Mouse (Mus musculus) intestine, postnatal 0 days (tissue): ENCODE data around the gene Fbxw11. TPM values are rescaled to one million over a fixed set of nuclear protein-coding genes. Genes with fewer than 3 reads are reported as not detected.

Source experiments
- ATAC-seq: fragments of 200-750 bp; cut with Nextera tagmentation; 2 replicates; pipeline ENCODE4 v1.8.0; 2017; ENCODE audit warnings: mild to moderate bottlenecking, moderate TSS enrichment, moderate library complexity
- H3K27ac ChIP-seq: fragments of 300-500 bp; sonication (generic); 2 replicates; pipeline ENCODE4 v1.5.1; 2014; ENCODE audit warnings: mild to moderate bottlenecking, low read depth, low read length, moderate library complexity
- H3K27me3 ChIP-seq: fragments of 300-500 bp; sonication (generic); replicated peaks from 2 replicates; pipeline ENCODE4 v1.6.1; 2014; ENCODE audit warnings: low read length, mixed read lengths; ENCODE audit not compliant: control insufficient read depth, insufficient read depth
- H3K36me3 ChIP-seq: fragments of 300-500 bp; sonication (generic); 2 replicates; pipeline ENCODE4 v1.6.1; 2014; ENCODE audit warnings: mild to moderate bottlenecking, moderate library complexity; ENCODE audit not compliant: control insufficient read depth, insufficient read depth
- H3K4me1 ChIP-seq: fragments of 300-500 bp; sonication (generic); replicated peaks from 2 replicates; pipeline ENCODE4 v1.6.1; 2014; ENCODE audit warnings: antibody characterized with exemption, low read length, mixed read lengths; ENCODE audit not compliant: control insufficient read depth, insufficient read depth
- H3K4me2 ChIP-seq: fragments of 300-500 bp; sonication (generic); replicated peaks from 2 replicates; pipeline ENCODE4 v1.6.1; 2014; ENCODE audit warnings: low read depth, mild to moderate bottlenecking, moderate library complexity
- H3K4me3 ChIP-seq: fragments of 300-500 bp; sonication (generic); 2 replicates; pipeline ENCODE4 v1.5.1; 2014; ENCODE audit warnings: low read depth, low read length
- H3K9ac ChIP-seq: fragments of 300-500 bp; sonication (generic); 2 replicates; pipeline ENCODE4 v1.6.1; 2014; ENCODE audit warnings: mild to moderate bottlenecking, low read depth, low read length
- H3K9me3 ChIP-seq: fragments of 300-500 bp; sonication (generic); 2 replicates; pipeline ENCODE4 v1.6.1; 2016; ENCODE audit warnings: mixed run types; ENCODE audit not compliant: control insufficient read depth
- CTCF ChIP-seq: sonication (generic); IDR thresholded peaks from 2 replicates; pipeline ENCODE4 v1.5.1; 2016; ENCODE audit warnings: low read depth, mild to moderate bottlenecking, control low read depth, antibody characterized with exemption, moderate library complexity
- WGBS: fragments of 180-500 bp; shearing (Covaris S2); extraction: QIAGEN DNeasy Blood & Tissue Kit; methylation state at CpG from one replicate; pipeline ENCODE4 v1.1.7; 2014; 5-methylcytosine and 5-hydroxymethylcytosine counted together
- polyA plus RNA-seq: library from polyadenylated mRNA; unstranded; fragments of >200 nt; fragmentation: Nextera tagmentation; extraction: Ambion mirVana; gene quantifications from 2 replicates; pipeline ENCODE4 v1.2.1, GENCODE M21; 2015

The Fbxw11 gene
- polyA plus RNA-seq, 1 experiment from 2014 or later, result 33.8 TPM

- 85% methylated on average over 2 of the region's 2 CpGs for WGBS
- ATAC-seq, result no peak
- H3K27me3 ChIP-seq, result no peaks in the 10 kb centered on the region
Observed at GRCm38 (mm10) chr11:32753358-32753757, 110.8 kb downstream of the Fbxw11 start.

DNA sequence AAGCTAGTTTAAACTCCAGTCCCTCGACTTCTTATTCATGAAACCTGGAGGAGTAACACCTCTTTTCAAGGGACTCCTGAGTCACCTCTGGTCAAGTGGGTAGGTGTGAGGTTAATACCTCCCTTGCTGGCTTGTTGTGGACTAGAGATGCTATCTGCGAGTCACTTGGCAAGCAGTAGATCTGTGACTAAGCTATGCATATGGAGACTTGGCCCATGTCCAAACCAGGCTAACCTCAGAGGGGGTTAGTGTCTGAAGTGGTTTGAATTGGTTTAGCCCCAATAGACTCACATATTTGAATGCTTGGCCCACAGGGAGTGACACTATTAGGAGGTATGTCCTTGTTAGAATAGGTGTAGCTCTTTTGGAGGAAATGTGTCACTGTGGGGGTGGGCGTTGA, 120.2 kb downstream of the Fbxw11 start:
- no peak for TF ChIP-seq CTCF
- H3K9ac ChIP-seq, result no peak overlapping the region
- H3K4me3 ChIP-seq, result no peak overlapping the region
- no peak overlapping the region for H3K27ac ChIP-seq
- WGBS, result 60% methylated on average over 3 of the region's 3 CpGs
- H3K4me1 ChIP-seq, result no peaks in the 10 kb centered on the region
- ATAC-seq, result no peak
- H3K36me3 ChIP-seq, result no peaks in the 10 kb centered on the region
- H3K9me3 ChIP-seq, result no peaks in the 10 kb centered on the region
- no peaks in the 10 kb centered on the region for H3K27me3 ChIP-seq
- H3K4me2 ChIP-seq, result no peak overlapping the region

More at GRCm38 (mm10) chr11:32753358-32753757, 110.8 kb downstream of the Fbxw11 start:
- Histone ChIP-seq H3K9me3 (no peaks in the 10 kb centered on the region), H3K4me1 (no peaks in the 10 kb centered on the region), H3K9ac (no peak overlapping the region), H3K4me2 (no peak overlapping the region), H3K4me3 (no peak overlapping the region), H3K36me3 (no peaks in the 10 kb centered on the region), H3K27ac (no peak overlapping the region)
- no peak for TF ChIP-seq CTCF

- Histone ChIP-seq H3K4me2 (no peak overlapping the region), H3K27ac (no peak overlapping the region), H3K4me1 (no peaks in the 10 kb centered on the region), H3K9me3 (no peaks in the 10 kb centered on the region), H3K9ac (no peak overlapping the region), H3K27me3 (no peaks in the 10 kb centered on the region), H3K36me3 (no peaks in the 10 kb centered on the region), H3K4me3 (no peak overlapping the region)
- TF ChIP-seq CTCF, result no peak
- WGBS, result 73% methylated on average over 18 of the region's 18 CpGs
- ATAC-seq, result no peak
Observed at GRCm38 (mm10) chr11:32767496-32768230, 125.1 kb downstream of the Fbxw11 start.

DNA sequence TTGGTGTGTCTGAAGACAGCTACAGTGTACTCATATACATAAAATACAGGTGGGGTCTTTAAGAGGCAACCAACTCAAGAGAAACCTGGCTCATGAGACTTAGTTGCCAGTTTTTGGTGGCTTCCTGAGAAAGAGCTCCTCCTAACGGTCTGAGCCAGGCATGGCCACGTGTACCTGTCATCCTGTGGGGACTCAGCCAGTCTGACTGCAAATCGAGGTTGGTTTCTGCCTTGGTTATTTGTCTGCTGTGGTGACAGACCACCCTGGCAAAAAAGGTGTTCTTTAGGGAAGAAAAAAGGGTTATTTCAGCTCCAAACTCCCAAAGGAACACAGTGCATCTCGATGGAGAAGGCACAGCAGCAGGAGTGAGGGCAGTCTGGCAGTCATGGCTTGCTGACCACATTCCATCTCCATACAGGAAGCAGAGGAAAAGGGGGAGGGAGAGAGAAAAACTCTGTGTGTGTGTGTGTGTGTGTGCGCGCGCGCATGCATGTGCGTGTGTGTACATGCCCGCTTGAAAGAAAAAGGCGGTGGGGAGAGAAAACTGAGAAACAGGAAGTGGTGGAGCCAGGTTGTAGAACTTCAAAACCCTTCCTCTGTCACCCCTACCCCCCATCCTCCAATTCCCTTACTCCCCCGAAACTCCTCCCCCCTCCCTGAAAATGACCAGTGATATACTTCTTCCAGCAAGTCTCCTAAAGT, 126.3 kb downstream of the Fbxw11 start:
- Histone ChIP-seq H3K4me3 (no peak overlapping the region), H3K9me3 (no peaks in the 10 kb centered on the region), H3K27ac (no peak overlapping the region), H3K4me1 (no peaks in the 10 kb centered on the region), H3K9ac (no peak overlapping the region), H3K36me3 (no peaks in the 10 kb centered on the region), H3K4me2 (no peak overlapping the region), H3K27me3 (no peaks in the 10 kb centered on the region)
- TF ChIP-seq CTCF, result peak; percentile 36
- ATAC-seq, result no peak
- WGBS, result 79% methylated on average over 12 of the region's 12 CpGs

GRCm38 (mm10) chr11:32780747-32781536, 138.4 kb downstream of the Fbxw11 start:
- Histone ChIP-seq H3K27me3 (no peaks in the 10 kb centered on the region), H3K27ac (no peak overlapping the region), H3K4me3 (no peak overlapping the region), H3K4me1 (no peaks in the 10 kb centered on the region), H3K9me3 (no peaks in the 10 kb centered on the region), H3K36me3 (no peaks in the 10 kb centered on the region), H3K9ac (no peak overlapping the region), H3K4me2 (no peak overlapping the region)
- ATAC-seq, result no peak
- WGBS, result 40% methylated on average over 11 of the region's 11 CpGs
- TF ChIP-seq CTCF, result no peak
